Mouse (Mus musculus) frontal cortex, postnatal 10 days (tissue): ENCODE data around the gene Zfp612.
"Not testable (repeated sequence)": the region's sequence is repeated elsewhere in the genome, so short reads cannot be mapped to it uniquely, and the experiment has no call there.

ENCODE experiments used
- DNase-seq, 2 experiments: peaks; one replicate each; pipeline ENCODE4 v3.0.0; 2022; ENCODE audit warnings: low spot score in 2 of 2, mixed read lengths in 1 of 2

Gene Zfp612

GRCm38 (mm10) chr8:110079282-110080221, at the start of gene Zfp612:
TSS of gene Zfp612 (plus strand) at chr8:110079746.
- DNase-seq = peak; percentile 27 to 62

- not testable (repeated sequence) for DNase-seq
These were observed 45.8 kb upstream of the Zfp612 start for GRCm38 (mm10) chr8:110033771-110034170.

GRCm38 (mm10) chr8:110034331-110034730, 45.2 kb upstream of the Zfp612 start:
- no peak for DNase-seq

GRCm38 (mm10) chr8:110036156-110036555, 43.4 kb upstream of the Zfp612 start:
- DNase-seq = no peak

GRCm38 (mm10) chr8:110039216-110039615, 40.3 kb upstream of the Zfp612 start:
- no peak for DNase-seq

GRCm38 (mm10) chr8:110039659-110040058, 39.9 kb upstream of the Zfp612 start, which contains the start of gene Chst4:
TSS of gene Chst4 (minus strand) at chr8:110039740.
- DNase-seq = no peak

GRCm38 (mm10) chr8:110040509-110040908, 39.0 kb upstream of the Zfp612 start:
- DNase-seq = no peak

GRCm38 (mm10) chr8:110051208-110051607, 28.3 kb upstream of the Zfp612 start:
- DNase-seq = no peak

GRCm38 (mm10) chr8:110058207-110058606, 21.3 kb upstream of the Zfp612 start:
- DNase-seq = no peak

- no peak for DNase-seq
These were observed 15.4 kb upstream of the Zfp612 start for GRCm38 (mm10) chr8:110064161-110064560.

GRCm38 (mm10) chr8:110064606-110065365, 14.8 kb upstream of the Zfp612 start:
- DNase-seq = no peak

GRCm38 (mm10) chr8:110065676-110066075, 13.9 kb upstream of the Zfp612 start:
- DNase-seq = no peak

- no peak for DNase-seq
These were observed 9.8 kb upstream of the Zfp612 start for GRCm38 (mm10) chr8:110069706-110070105.

GRCm38 (mm10) chr8:110071600-110071999, 7.9 kb upstream of the Zfp612 start:
- peak in 1 of 2 experiments; percentile 56 for DNase-seq

GRCm38 (mm10) chr8:110074496-110074895, 5.0 kb upstream of the Zfp612 start:
- no peak for DNase-seq

- no peak for DNase-seq
These were observed 3.0 kb downstream of the Zfp612 start for GRCm38 (mm10) chr8:110082416-110083105.

- no peak for DNase-seq
These were observed 12.3 kb downstream of the Zfp612 start for GRCm38 (mm10) chr8:110091869-110092268.

GRCm38 (mm10) chr8:110100907-110101306, 21.4 kb downstream of the Zfp612 start, which contains the start of gene Gm21964:
TSS of gene Gm21964 (plus strand) at chr8:110101207.
- no peak for DNase-seq

- no peak for DNase-seq
These were observed 22.1 kb downstream of the Zfp612 start for GRCm38 (mm10) chr8:110101676-110102075.

- no peak for DNase-seq
These were observed 23.1 kb downstream of the Zfp612 start, which contains the start of gene Gm17720 for GRCm38 (mm10) chr8:110102653-110103052. TSS of gene Gm17720 (minus strand) at chr8:110102753.

GRCm38 (mm10) chr8:110119715-110120114, 40.2 kb downstream of the Zfp612 start:
- peak in 1 of 2 experiments; percentile 18 for DNase-seq

GRCm38 (mm10) chr8:110130537-110130936, 51.0 kb downstream of the Zfp612 start:
- peak; percentile 26 to 75 for DNase-seq
